Mouse (Mus musculus) intestine, postnatal 0 days (tissue): Measurements from ENCODE around the gene Snai1. TPM values are rescaled to one million over a fixed set of nuclear protein-coding genes. Genes with fewer than 3 reads are reported as not detected.
A peak's percentile ranks its signal among the peaks of the same experiment; 100 is the strongest.

Experiments used
- ATAC-seq: fragments of 200-750 bp; cut with Nextera tagmentation; 2 replicates; pipeline ENCODE4 v1.8.0; 2017; ENCODE audit warnings: mild to moderate bottlenecking, moderate TSS enrichment, moderate library complexity
- H3K27ac ChIP-seq: fragments of 300-500 bp; sonication (generic); 2 replicates; pipeline ENCODE4 v1.5.1; 2014; ENCODE audit warnings: mild to moderate bottlenecking, low read depth, low read length, moderate library complexity
- H3K27me3 ChIP-seq: fragments of 300-500 bp; sonication (generic); replicated peaks from 2 replicates; pipeline ENCODE4 v1.6.1; 2014; ENCODE audit warnings: low read length, mixed read lengths; ENCODE audit not compliant: control insufficient read depth, insufficient read depth
- H3K36me3 ChIP-seq: fragments of 300-500 bp; sonication (generic); 2 replicates; pipeline ENCODE4 v1.6.1; 2014; ENCODE audit warnings: mild to moderate bottlenecking, moderate library complexity; ENCODE audit not compliant: control insufficient read depth, insufficient read depth
- H3K4me1 ChIP-seq: fragments of 300-500 bp; sonication (generic); replicated peaks from 2 replicates; pipeline ENCODE4 v1.6.1; 2014; ENCODE audit warnings: antibody characterized with exemption, low read length, mixed read lengths; ENCODE audit not compliant: control insufficient read depth, insufficient read depth
- H3K4me2 ChIP-seq: fragments of 300-500 bp; sonication (generic); replicated peaks from 2 replicates; pipeline ENCODE4 v1.6.1; 2014; ENCODE audit warnings: low read depth, mild to moderate bottlenecking, moderate library complexity
- H3K4me3 ChIP-seq: fragments of 300-500 bp; sonication (generic); 2 replicates; pipeline ENCODE4 v1.5.1; 2014; ENCODE audit warnings: low read depth, low read length
- H3K9ac ChIP-seq: fragments of 300-500 bp; sonication (generic); 2 replicates; pipeline ENCODE4 v1.6.1; 2014; ENCODE audit warnings: mild to moderate bottlenecking, low read depth, low read length
- H3K9me3 ChIP-seq: fragments of 300-500 bp; sonication (generic); 2 replicates; pipeline ENCODE4 v1.6.1; 2016; ENCODE audit warnings: mixed run types; ENCODE audit not compliant: control insufficient read depth
- CTCF ChIP-seq: sonication (generic); IDR thresholded peaks from 2 replicates; pipeline ENCODE4 v1.5.1; 2016; ENCODE audit warnings: low read depth, mild to moderate bottlenecking, control low read depth, antibody characterized with exemption, moderate library complexity
- WGBS: fragments of 180-500 bp; shearing (Covaris S2); extraction: QIAGEN DNeasy Blood & Tissue Kit; methylation state at CpG from one replicate; pipeline ENCODE4 v1.1.7; 2014; 5-methylcytosine and 5-hydroxymethylcytosine counted together
- polyA plus RNA-seq: library from polyadenylated mRNA; unstranded; fragments of >200 nt; fragmentation: Nextera tagmentation; extraction: Ambion mirVana; gene quantifications from 2 replicates; pipeline ENCODE4 v1.2.1, GENCODE M21; 2015

Snai1 gene
- polyA plus RNA-seq, 1 experiment from 2014 or later = 8.0 TPM

- Histone ChIP-seq H3K4me2 (no peak overlapping the region), H3K27ac (peak overlapping the region; percentile 23; the same call in 1 of the 2 replicates), H3K36me3 (peaks cover 49% of the 10 kb centered on the region), H3K4me3 (no peak overlapping the region), H3K27me3 (no peaks in the 10 kb centered on the region), H3K4me1 (0 out of 2 replicates have a peak, but pooled peaks cover 3% of the 10 kb centered on the region), H3K9ac (no peak overlapping the region), H3K9me3 (no peaks in the 10 kb centered on the region)
- WGBS = 67% methylated on average over 3 of the region's 3 CpGs
- ATAC-seq = no peak
- TF ChIP-seq CTCF = no peak
Measured at GRCm38 (mm10) chr2:167507719-167508385, 30.1 kb upstream of the Snai1 start.

- H3K36me3 ChIP-seq = peaks cover 56% of the 10 kb centered on the region
- H3K4me3 ChIP-seq = no peak overlapping the region
- 0 out of 2 replicates have a peak, but pooled peaks cover 3% of the 10 kb centered on the region for H3K4me1 ChIP-seq
- H3K27ac ChIP-seq = no peak overlapping the region
- no peak for ATAC-seq
- no peak overlapping the region for H3K4me2 ChIP-seq
- no peak for TF ChIP-seq CTCF
- no peak overlapping the region for H3K9ac ChIP-seq
- no peaks in the 10 kb centered on the region for H3K27me3 ChIP-seq
- H3K9me3 ChIP-seq = no peaks in the 10 kb centered on the region
- 92% methylated on average over 4 of the region's 4 CpGs for WGBS
Measured at GRCm38 (mm10) chr2:167508569-167508968, 29.4 kb upstream of the Snai1 start.

- Histone ChIP-seq H3K27ac (no peak overlapping the region), H3K27me3 (no peaks in the 10 kb centered on the region)
- WGBS = 74% methylated on average over 3 of the region's 3 CpGs
Measured at GRCm38 (mm10) chr2:167510485-167510884, 27.5 kb upstream of the Snai1 start.

GRCm38 (mm10) chr2:167512365-167512764 is 25.6 kb upstream of the Snai1 start:
- WGBS = 94% methylated on average over 9 of the region's 9 CpGs
- H3K9me3 ChIP-seq = no peaks in the 10 kb centered on the region
- peaks cover 87% of the 10 kb centered on the region for H3K36me3 ChIP-seq
- no peaks in the 10 kb centered on the region for H3K27me3 ChIP-seq
- no peak overlapping the region for H3K9ac ChIP-seq
- H3K4me1 ChIP-seq = no peaks in the 10 kb centered on the region
- no peak overlapping the region for H3K27ac ChIP-seq
- ATAC-seq = no peak
- TF ChIP-seq CTCF = no peak
- no peak overlapping the region for H3K4me3 ChIP-seq
- H3K4me2 ChIP-seq = no peak overlapping the region

More at GRCm38 (mm10) chr2:167510485-167510884, 27.5 kb upstream of the Snai1 start:
- Histone ChIP-seq H3K9me3 (no peaks in the 10 kb centered on the region), H3K4me2 (no peak overlapping the region), H3K4me1 (no peaks in the 10 kb centered on the region), H3K4me3 (no peak overlapping the region), H3K9ac (no peak overlapping the region), H3K36me3 (peaks cover 75% of the 10 kb centered on the region)
- TF ChIP-seq CTCF = no peak
- no peak for ATAC-seq

GRCm38 (mm10) chr2:167512970-167513369 is 25.0 kb upstream of the Snai1 start:
- Histone ChIP-seq H3K9me3 (no peaks in the 10 kb centered on the region), H3K4me1 (no peaks in the 10 kb centered on the region), H3K27ac (no peak overlapping the region), H3K4me3 (no peak overlapping the region), H3K36me3 (peaks cover 87% of the 10 kb centered on the region), H3K4me2 (no peak overlapping the region), H3K27me3 (no peaks in the 10 kb centered on the region), H3K9ac (no peak overlapping the region)
- 90% methylated on average over 5 of the region's 5 CpGs for WGBS
- TF ChIP-seq CTCF = peak; percentile 67
- no peak for ATAC-seq

- H3K27ac ChIP-seq = no peak overlapping the region
- no peak for TF ChIP-seq CTCF
- H3K4me1 ChIP-seq = no peaks in the 10 kb centered on the region
- 90% methylated on average over 4 of the region's 4 CpGs for WGBS
- no peak overlapping the region for H3K9ac ChIP-seq
- ATAC-seq = no peak
- peaks cover 81% of the 10 kb centered on the region for H3K36me3 ChIP-seq
- H3K9me3 ChIP-seq = no peaks in the 10 kb centered on the region
- no peak overlapping the region for H3K4me3 ChIP-seq
- H3K4me2 ChIP-seq = no peak overlapping the region
- H3K27me3 ChIP-seq = no peaks in the 10 kb centered on the region
Measured at GRCm38 (mm10) chr2:167514641-167515040, 23.4 kb upstream of the Snai1 start.
